Mouse (Mus musculus) kidney, adult 18-20 months (tissue): ENCODE measurements at regions not wholly inside any gene's neighbourhood (a gene's known extent, or its start where the extent isn't known, plus 50 kb on each side); places are given as distances from the start of the nearest gene placed in this dataset.

ENCODE experiments used
- DNase-seq: peaks from one replicate; pipeline ENCODE4 v3.0.0; 2021

DNA sequence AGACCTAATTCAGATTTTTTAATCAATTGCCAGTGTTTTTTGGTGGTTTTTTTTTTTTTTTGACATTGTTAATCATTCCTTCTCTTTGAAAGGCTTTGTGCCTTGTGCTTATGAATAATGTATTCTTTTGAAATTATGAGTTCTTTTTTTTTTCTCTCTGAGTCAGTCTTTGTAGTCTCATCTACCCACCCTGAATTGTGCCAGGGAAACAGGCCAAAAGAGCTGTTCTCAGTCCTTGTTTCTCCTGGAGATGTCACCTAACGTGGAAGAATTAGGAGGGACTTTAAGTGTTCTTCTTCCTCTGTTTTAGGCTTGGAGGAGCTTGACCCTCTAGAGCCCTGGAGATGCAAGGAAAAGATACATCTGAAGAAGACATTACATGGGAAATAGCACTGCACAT is 2012.6 kb downstream of the Poteg start:
- no peak for DNase-seq

- no peak for DNase-seq
Measured at GRCm38 (mm10) chr8:29492931-29493330, 2045.5 kb downstream of the Poteg start.

- DNase-seq, result no peak
Measured at GRCm38 (mm10) chr8:29527327-29527726, 2079.9 kb downstream of the Poteg start.

DNA sequence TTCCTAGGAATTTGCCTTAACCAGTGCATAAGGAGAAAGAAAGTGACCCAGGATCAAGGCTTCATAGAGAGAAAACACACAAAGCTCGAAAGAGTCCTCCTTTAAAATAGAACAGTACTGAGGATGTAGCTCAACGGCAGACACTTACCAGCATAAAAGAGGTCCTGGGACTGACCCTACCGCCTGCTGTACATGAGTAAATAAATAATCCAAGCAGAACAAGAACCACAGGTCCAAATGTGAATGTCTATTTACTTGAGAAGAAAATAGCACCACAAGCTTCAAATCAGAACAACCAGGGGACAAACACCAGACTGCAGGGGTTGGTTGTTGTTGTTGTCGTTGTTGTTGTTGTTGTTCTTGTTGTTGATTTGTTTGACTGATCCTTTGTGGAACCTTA is 2084.1 kb downstream of the Poteg start:
- peak; percentile 21 for DNase-seq

DNA sequence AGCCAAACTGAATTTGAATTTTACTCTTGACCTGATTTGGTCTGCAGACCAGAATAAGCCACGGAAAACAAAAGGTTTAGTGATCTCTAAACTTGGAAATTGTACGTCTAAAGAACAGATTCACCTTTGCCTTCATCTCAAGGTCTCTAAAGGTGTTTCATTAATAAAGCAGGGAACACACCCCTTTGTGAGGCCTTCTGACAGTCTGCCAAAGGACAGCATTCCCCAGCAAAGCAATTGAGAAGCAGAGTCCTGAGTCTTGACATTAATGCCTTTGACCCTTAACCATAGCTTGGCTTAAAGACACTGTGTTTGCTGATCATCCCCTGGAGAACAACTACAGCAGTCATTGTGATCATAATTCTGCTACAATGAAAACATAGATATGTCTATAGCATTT is 2090.5 kb downstream of the Poteg start:
- DNase-seq, result no peak

DNA sequence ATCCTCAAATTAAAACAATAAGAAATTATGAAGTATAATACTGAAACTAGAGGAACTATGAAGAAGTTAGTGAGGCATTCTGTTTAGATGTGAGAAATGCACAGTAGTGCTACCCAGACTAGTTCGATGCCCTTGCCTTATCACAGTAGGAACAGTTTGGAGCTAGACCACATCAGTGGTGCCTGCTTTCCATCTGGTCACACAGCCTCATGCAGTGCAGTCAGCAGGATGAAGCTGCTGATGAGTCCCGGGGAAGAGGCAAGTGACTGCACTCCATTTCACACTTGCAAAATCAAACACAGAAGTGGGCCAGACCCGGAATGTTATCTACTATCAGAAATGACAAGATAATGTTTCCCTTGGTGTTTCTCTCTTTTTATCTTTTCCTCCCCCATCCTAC is 2092.4 kb downstream of the Poteg start:
- DNase-seq, result no peak

GRCm38 (mm10) chr8:29544142-29544541 is 2096.7 kb downstream of the Poteg start:
- no peak for DNase-seq

- DNase-seq, result no peak
Measured at GRCm38 (mm10) chr8:29585671-29586070, 2138.2 kb downstream of the Poteg start.

DNA sequence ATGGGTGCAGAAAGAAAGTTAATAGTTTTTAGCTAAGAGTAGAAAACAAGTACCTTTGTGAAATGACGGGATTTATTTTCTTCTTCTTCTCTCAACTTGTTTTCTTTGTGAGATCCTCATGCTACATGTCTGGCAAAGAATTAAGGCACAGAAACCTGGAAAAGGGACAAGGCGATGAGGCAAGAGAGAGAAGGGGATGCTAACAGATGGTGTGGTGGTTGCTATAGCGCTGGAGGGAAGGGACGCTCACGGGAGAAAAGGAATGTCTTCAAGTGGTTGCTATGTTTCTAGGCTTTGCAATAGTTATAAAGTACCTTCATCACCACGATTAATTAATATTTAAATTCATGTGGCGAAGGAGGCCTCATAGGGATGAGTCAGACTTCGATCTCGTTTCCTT is 2146.7 kb downstream of the Poteg start:
- DNase-seq, result no peak

- DNase-seq, result peak; percentile 4
Measured at GRCm38 (mm10) chr8:29614098-29614497, 2166.6 kb downstream of the Poteg start.

DNA sequence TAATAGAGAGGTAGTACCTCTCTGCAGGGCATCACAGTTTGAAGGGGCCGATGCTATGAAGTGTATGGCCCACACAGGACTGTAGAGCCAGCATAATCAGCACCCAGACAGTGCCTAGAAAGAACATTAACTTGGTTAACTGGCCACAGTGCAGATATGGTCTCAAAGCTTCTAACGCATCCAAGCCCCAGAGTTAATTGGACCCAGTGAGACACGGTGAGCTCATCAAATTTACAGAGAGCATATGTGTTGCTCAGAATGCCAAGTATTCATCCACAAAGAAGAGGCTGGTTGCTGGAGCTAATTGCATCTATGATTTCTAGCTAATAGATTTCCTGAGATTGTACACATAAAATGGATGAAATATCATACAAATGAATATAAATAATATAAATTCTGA is 2214.1 kb downstream of the Poteg start:
- DNase-seq, result no peak

DNA sequence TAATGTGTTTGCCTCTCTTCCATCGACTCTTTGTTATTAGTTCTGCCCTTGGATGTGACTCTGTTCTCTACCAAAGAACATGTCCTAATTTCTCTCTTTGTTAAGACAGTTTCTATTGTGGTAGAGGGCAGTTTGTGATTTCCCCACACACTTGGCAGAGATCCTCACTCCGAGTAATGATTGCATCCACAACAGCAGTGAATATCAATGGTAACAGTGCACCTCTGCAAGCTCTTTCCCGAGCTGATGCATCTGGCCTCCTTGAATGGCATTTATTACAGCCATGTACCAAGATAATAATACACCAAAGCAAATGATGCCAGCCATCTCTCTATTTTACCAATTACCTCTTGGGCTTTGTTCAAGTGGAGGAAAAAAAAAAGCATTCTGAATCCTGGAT is 2228.4 kb downstream of the Poteg start:
- DNase-seq, result no peak

DNA sequence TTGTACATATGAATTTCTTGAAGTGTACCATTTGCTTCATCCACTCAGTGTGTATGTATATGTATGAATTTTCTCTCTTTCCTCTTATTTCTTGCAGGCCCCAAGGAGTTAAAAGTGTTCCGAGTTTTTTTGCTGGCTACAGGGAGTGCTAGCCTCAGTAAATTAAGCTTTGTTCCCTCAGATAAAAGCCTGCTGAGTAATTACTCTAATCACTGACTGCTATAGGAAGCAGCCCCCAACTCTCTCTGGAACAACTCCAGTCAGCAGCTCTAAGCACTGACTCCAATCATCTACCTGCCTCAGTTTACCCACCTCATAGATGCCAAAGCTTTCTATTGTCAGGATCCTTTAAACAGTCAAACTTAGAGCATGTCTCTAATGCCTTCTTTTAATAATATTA is 2235.9 kb downstream of the Poteg start:
- DNase-seq, result no peak

DNA sequence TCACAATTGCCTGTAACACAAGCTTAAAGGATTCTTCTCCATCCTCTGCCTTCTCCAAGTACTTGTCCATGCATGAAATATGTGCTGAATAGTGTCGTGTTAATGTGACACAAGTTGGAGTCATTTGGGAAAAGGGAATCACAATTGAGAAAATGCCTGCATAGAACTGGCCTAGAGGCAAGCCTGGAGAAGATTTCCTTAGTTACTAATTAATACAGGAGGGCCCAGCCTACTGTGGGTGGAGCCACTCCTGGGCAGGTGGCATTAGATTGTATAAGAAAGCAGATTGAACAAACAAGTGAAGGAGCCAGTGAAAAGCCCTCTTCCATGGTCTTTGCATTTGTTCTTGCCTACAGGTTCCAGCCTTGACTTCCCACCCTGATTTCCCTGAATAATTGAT is 2239.1 kb downstream of the Poteg start:
- no peak for DNase-seq

GRCm38 (mm10) chr8:29695698-29696097 is 2248.2 kb downstream of the Poteg start:
- DNase-seq, result peak; percentile 23
